Mouse (Mus musculus) heart, embryonic 12.5 days (tissue): Measurements from ENCODE around the gene Lim2. TPM values are rescaled to one million over a fixed set of nuclear protein-coding genes. Genes with fewer than 3 reads are reported as not detected.
"Not testable (repeated sequence)": the region's sequence is repeated elsewhere in the genome, so short reads cannot be mapped to it uniquely, and the experiment has no call there.

Source experiments
- ATAC-seq: fragments of 200-750 bp; cut with Nextera tagmentation; 2 replicates; pipeline ENCODE4 v1.8.0; 2017; ENCODE audit warnings: moderate TSS enrichment, moderate library complexity; ENCODE audit not compliant: insufficient number of reproducible peaks, low FRiP score
- H3K27ac ChIP-seq: fragments of 300-500 bp; sonication (generic); 2 replicates; pipeline ENCODE4 v1.5.1; 2016; ENCODE audit warnings: mild to moderate bottlenecking, moderate library complexity; ENCODE audit not compliant: poor library complexity, severe bottlenecking
- H3K27me3 ChIP-seq: fragments of 300-500 bp; sonication (generic); replicated peaks from 2 replicates; pipeline ENCODE4 v1.6.1; 2016; ENCODE audit warnings: mild to moderate bottlenecking, moderate library complexity
- H3K36me3 ChIP-seq: fragments of 300-500 bp; sonication (generic); 2 replicates; pipeline ENCODE4 v1.6.1; 2016; ENCODE audit warnings: mild to moderate bottlenecking, moderate library complexity
- H3K4me1 ChIP-seq: fragments of 300-500 bp; sonication (generic); replicated peaks from 2 replicates; pipeline ENCODE4 v1.6.1; 2016; ENCODE audit warnings: mild to moderate bottlenecking
- H3K4me2 ChIP-seq: fragments of 300-500 bp; sonication (generic); 2 replicates; pipeline ENCODE4 v1.6.1; 2016; ENCODE audit warnings: mild to moderate bottlenecking, moderate library complexity
- H3K4me3 ChIP-seq: fragments of 300-500 bp; sonication (generic); 2 replicates; pipeline ENCODE4 v1.5.1; 2016; ENCODE audit warnings: mild to moderate bottlenecking
- H3K9ac ChIP-seq: fragments of 300-500 bp; sonication (generic); 2 replicates; pipeline ENCODE4 v1.6.1; 2016; ENCODE audit warnings: mild to moderate bottlenecking, moderate library complexity
- H3K9me3 ChIP-seq: fragments of 300-500 bp; sonication (generic); replicated peaks from 2 replicates; pipeline ENCODE4 v1.6.1; 2016; ENCODE audit warnings: mild to moderate bottlenecking, moderate library complexity
- WGBS: fragments of 180-500 bp; shearing (Covaris S2); methylation state at CpG from one replicate; pipeline ENCODE4 v1.1.7; 2016; 5-methylcytosine and 5-hydroxymethylcytosine counted together
- polyA plus RNA-seq: library from polyadenylated mRNA; unstranded; fragments of >200 nt; fragmentation: Nextera tagmentation; extraction: Ambion mirVana; gene quantifications from 2 replicates; pipeline ENCODE4 v1.2.1, GENCODE M21; 2016

Lim2 gene
- 0.22 TPM in 1 of 2 replicates, not detected in the other for polyA plus RNA-seq

GRCm38 (mm10) chr7:43427406-43427805, at the start of gene Lim2:
Gene Lim2 (plus strand): TSS chr7:43427670.
- no peak within 1 kb of the TSS for H3K4me2 ChIP-seq
- H3K4me1 ChIP-seq: no peaks in the 10 kb centered on the region
- H3K4me3 ChIP-seq: no peak within 1 kb of the TSS
- H3K9ac ChIP-seq: no peak within 1 kb of the TSS
- H3K9me3 ChIP-seq: no peaks in the 10 kb centered on the region
- H3K27me3 ChIP-seq: no peaks in the 10 kb centered on the region
- 77% methylated on average over 8 of the region's 8 CpGs for WGBS
- no peak within 1 kb of the TSS for H3K27ac ChIP-seq
- no peak for ATAC-seq
- H3K36me3 ChIP-seq: no peaks in the 10 kb centered on the region

DNA sequence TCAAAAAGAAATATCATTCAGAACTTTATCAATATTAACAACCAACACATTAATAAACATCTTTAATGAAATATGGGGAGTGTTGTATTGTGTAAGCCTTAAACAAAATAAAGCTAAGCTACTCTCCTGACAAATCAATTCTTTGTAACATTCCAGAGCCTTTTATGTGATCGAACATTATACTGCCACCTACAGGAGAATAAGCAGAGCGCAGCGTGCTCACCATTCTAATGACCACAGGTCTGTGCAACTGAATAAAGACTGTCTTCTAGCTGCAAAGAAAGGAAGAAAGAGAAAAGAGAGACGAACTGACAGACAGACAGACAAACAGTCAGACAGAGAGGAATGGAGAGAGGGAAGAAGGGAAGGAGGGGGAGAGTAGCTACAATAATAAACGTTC, 49.2 kb upstream of the Lim2 start:
- no peaks in the 10 kb centered on the region for H3K9me3 ChIP-seq
- ATAC-seq: no peak
- no peak overlapping the region for H3K4me2 ChIP-seq
- H3K4me3 ChIP-seq: no peak overlapping the region
- 19% methylated on average over 5 of the region's 5 CpGs for WGBS
- H3K9ac ChIP-seq: no peak overlapping the region
- no peaks in the 10 kb centered on the region for H3K4me1 ChIP-seq
- no peaks in the 10 kb centered on the region for H3K36me3 ChIP-seq
- H3K27me3 ChIP-seq: no peaks in the 10 kb centered on the region
- H3K27ac ChIP-seq: no peak overlapping the region

DNA sequence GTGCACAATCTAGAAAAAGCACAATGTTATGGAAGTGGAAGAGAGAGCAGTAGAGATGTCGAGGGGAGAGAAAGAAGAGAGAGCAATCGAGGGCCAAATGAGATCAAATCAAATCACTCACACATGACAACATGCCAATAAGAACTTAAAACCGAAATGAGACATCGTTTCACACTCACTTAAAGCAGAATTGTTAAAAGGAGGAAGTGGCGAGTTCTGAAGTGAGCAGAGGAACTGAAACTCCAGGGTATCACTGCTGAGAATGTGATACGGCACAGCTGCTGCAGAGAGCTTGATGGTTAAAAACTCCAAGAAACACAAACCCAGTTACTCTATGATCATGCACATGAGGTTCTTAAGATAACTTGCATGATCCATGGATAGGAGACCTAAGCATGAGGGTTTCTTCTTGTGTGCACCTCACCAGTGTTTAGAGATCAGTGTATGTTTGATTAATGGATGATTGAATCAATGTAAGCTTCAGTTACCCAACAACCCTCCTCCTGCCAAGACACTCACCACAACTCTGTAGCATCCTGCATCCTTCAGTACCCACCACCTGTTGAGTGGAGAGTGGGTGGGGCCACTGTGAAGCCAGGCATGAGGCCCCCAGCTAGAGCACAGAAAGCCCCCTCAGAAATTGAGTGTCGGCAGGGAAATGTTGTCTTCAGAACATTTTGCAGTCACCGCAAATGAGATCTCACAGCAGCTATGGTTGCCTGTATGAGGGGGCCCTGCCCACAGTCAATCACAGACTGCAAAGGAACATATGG, 34.9 kb upstream of the Lim2 start:
- WGBS: 74% methylated on average over 8 of the region's 8 CpGs
- Histone ChIP-seq H3K9ac (no peak overlapping the region), H3K9me3 (no peaks in the 10 kb centered on the region)

GRCm38 (mm10) chr7:43399501-43399900, 28.0 kb upstream of the Lim2 start:
- no peaks in the 10 kb centered on the region for H3K4me1 ChIP-seq
- H3K4me2 ChIP-seq: no peak overlapping the region
- H3K4me3 ChIP-seq: no peak overlapping the region
- no peaks in the 10 kb centered on the region for H3K27me3 ChIP-seq
- H3K9me3 ChIP-seq: no peaks in the 10 kb centered on the region
- ATAC-seq: no peak
- H3K27ac ChIP-seq: no peak overlapping the region
- no peaks in the 10 kb centered on the region for H3K36me3 ChIP-seq
- 76% methylated on average over 2 of the region's 2 CpGs for WGBS
- H3K9ac ChIP-seq: no peak overlapping the region

More for the DNA sequence above, 34.9 kb upstream of the Lim2 start:
- H3K4me3 ChIP-seq: no peak overlapping the region
- H3K36me3 ChIP-seq: no peaks in the 10 kb centered on the region
- no peak overlapping the region for H3K4me2 ChIP-seq
- H3K27me3 ChIP-seq: no peaks in the 10 kb centered on the region
- H3K27ac ChIP-seq: no peak overlapping the region
- no peaks in the 10 kb centered on the region for H3K4me1 ChIP-seq
- no peak for ATAC-seq

GRCm38 (mm10) chr7:43402718-43403117, 24.8 kb upstream of the Lim2 start:
- Histone ChIP-seq H3K27ac (no peak overlapping the region), H3K4me3 (no peak overlapping the region), H3K9ac (no peak overlapping the region), H3K36me3 (no peaks in the 10 kb centered on the region), H3K4me1 (no peaks in the 10 kb centered on the region), H3K9me3 (no peaks in the 10 kb centered on the region), H3K27me3 (no peaks in the 10 kb centered on the region), H3K4me2 (no peak overlapping the region)
- WGBS: 32% methylated on average over 2 of the region's 2 CpGs
- no peak for ATAC-seq

DNA sequence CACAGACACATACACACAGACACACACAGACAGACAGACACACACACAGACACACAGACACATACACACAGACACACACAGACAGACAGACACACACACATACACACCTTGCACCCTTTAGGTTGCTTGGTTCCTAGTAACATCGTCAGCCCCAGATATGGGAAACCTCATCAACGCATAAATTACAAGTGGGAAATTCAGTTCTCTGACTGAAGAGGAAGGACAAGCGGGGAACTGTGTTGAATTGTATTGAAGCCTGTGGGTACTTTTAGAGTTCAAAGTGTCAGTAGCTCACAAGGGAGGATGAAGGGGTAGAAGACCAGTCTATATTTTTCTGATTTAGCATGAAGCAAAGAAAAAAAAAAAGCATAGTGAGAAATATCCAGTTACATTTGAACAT, 19.9 kb upstream of the Lim2 start:
- no peak overlapping the region for H3K9ac ChIP-seq
- no peaks in the 10 kb centered on the region for H3K9me3 ChIP-seq
- no peaks in the 10 kb centered on the region for H3K36me3 ChIP-seq
- no peak overlapping the region for H3K4me3 ChIP-seq
- no peak overlapping the region for H3K27ac ChIP-seq
- H3K27me3 ChIP-seq: no peaks in the 10 kb centered on the region
- no peak overlapping the region for H3K4me2 ChIP-seq
- no peak for ATAC-seq
- whole genome bisulfite sequencing: 77% methylated on average over 3 of the region's 3 CpGs
- H3K4me1 ChIP-seq: no peaks in the 10 kb centered on the region

DNA sequence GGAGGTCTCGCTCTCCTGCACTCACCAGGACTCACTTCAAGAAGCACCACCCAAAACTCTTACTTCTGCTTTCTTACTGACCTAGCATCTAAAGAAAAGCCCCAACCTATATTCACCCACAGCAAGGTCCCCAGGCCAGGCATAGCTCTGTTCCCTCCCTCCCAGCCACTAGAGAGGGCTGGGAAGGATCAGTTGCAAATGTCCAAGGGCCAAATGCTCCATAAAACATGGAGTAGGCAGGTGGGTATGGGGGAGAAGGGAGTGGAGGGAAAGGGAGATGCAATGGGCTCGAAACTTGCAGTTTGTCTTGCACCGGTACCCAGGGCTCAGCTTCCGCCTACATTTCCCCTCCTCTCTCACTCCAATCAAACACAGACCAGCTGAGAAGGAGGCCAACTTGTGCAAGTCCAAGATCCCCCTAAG, 19.3 kb upstream of the Lim2 start, which contains the start of gene Siglecg:
Gene Siglecg, plus strand, starts transcription at position 74 of the 423 bp plus-strand sequence.
- Histone ChIP-seq H3K9me3 (no peaks in the 10 kb centered on the region), H3K4me1 (no peaks in the 10 kb centered on the region), H3K4me3 (no peak within 1 kb of the TSS), H3K9ac (no peak within 1 kb of the TSS), H3K27me3 (no peaks in the 10 kb centered on the region), H3K36me3 (no peaks in the 10 kb centered on the region), H3K27ac (no peak within 1 kb of the TSS), H3K4me2 (no peak within 1 kb of the TSS)
- no peak for ATAC-seq
- 70% methylated on average over 4 of the region's 4 CpGs for WGBS

DNA sequence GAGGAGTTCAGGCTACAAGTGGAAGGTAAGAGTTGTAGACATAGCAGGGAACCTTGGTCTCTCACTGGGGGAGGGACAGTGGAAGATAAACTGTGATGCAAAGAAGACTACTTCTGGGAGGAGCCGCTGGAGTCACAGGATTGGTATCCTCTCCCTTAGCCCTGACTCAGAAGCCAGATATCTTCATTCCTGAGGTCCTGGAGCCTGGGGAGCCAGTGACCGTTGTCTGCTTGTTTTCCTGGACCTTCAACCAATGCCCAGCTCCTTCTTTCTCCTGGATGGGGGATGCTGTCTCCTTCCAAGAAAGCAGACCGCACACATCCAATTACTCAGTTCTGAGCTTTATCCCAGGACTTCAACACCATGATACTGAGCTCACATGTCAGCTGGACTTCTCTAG, 18.4 kb upstream of the Lim2 start:
- Histone ChIP-seq H3K4me3 (no peak overlapping the region), H3K27me3 (no peaks in the 10 kb centered on the region), H3K4me1 (no peaks in the 10 kb centered on the region), H3K9ac (no peak overlapping the region), H3K36me3 (no peaks in the 10 kb centered on the region), H3K27ac (no peak overlapping the region), H3K4me2 (no peak overlapping the region), H3K9me3 (no peaks in the 10 kb centered on the region)
- no peak for ATAC-seq
- 55% methylated on average over 3 of the region's 3 CpGs for WGBS

- not testable (repeated sequence) for H3K9me3 ChIP-seq, H3K9ac ChIP-seq, ATAC-seq, H3K27ac ChIP-seq, H3K36me3 ChIP-seq, H3K4me1 ChIP-seq, H3K4me2 ChIP-seq, H3K27me3 ChIP-seq, H3K4me3 ChIP-seq
- 38% methylated on average over 4 of the region's 4 CpGs for WGBS
Observed at GRCm38 (mm10) chr7:43411724-43412123, 15.7 kb upstream of the Lim2 start.

DNA sequence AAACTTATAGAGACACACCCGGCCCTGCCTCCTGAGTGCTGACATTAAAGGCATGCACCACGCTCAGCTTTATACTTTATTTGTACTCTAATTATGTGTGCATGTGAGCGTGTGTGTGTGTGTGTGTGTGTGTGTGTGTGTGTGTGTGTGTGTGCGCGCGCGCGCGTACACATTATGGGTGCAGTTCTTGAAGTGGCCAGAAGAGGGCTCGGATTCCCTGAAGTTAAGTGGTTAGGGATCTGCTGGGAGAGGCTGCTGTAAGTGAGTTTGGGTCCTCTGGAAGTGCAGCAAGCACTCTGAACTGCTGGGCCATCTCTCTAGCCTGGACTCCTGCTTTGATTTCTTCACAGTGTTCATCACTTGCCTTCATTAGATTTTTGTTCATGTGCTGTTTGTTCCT, 10.2 kb upstream of the Lim2 start:
- Histone ChIP-seq H3K27ac (no peak overlapping the region), H3K4me2 (no peak overlapping the region), H3K9me3 (peaks cover 10% of the 10 kb centered on the region), H3K27me3 (no peaks in the 10 kb centered on the region), H3K4me3 (no peak overlapping the region), H3K9ac (no peak overlapping the region), H3K4me1 (no peaks in the 10 kb centered on the region), H3K36me3 (no peaks in the 10 kb centered on the region)
- 78% methylated on average over 10 of the region's 10 CpGs for WGBS
- ATAC-seq: no peak

- 0 out of 2 replicates have a peak, but pooled peaks cover under 1% of the 10 kb centered on the region for H3K9me3 ChIP-seq
- H3K4me1 ChIP-seq: no peaks in the 10 kb centered on the region
- 9% methylated on average over 11 of the region's 11 CpGs for whole genome bisulfite sequencing
- no peaks in the 10 kb centered on the region for H3K36me3 ChIP-seq
- no peak overlapping the region for H3K9ac ChIP-seq
- H3K27ac ChIP-seq: no peak overlapping the region
- no peaks in the 10 kb centered on the region for H3K27me3 ChIP-seq
- peak; percentile 89 for ATAC-seq
- no peak overlapping the region for H3K4me3 ChIP-seq
- H3K4me2 ChIP-seq: peak overlapping the region; percentile 34
Observed at GRCm38 (mm10) chr7:43422995-43423617, 4.4 kb upstream of the Lim2 start.
